Mouse (Mus musculus) cerebellum, postnatal 36 days (tissue): ENCODE measurements around the gene Krt24.
A peak's percentile ranks its signal among the peaks of the same experiment; 100 is the strongest.
"Not testable (repeated sequence)": the region's sequence is repeated elsewhere in the genome, so short reads cannot be mapped to it uniquely, and the experiment has no call there.

Experiments used
- DNase-seq, 2 experiments: peaks; one replicate each; pipeline ENCODE4 v3.0.0; 2021 to 2022; ENCODE audit warnings: mixed read lengths in 2 of 2

Gene Krt24

DNA sequence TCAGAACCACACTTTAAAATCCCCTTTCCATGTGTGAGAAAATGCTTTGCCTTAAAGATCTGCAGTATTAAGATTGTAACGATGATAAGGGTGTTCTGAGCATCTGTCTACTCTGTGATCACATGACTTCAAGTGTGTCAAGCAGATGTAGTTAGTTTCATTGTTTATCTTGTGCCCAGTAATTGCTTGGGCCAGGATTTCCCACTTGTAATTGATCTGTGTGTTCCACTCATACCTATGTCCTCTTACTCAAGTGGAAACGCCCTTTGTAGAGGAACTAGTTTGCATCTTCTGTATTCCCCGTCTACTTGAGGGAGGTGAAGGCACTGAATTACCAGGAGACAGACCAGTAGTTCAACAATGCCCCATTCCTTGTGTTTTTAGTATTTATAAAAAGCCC is 34.4 kb downstream of the Krt24 start:
- DNase-seq = no peak

DNA sequence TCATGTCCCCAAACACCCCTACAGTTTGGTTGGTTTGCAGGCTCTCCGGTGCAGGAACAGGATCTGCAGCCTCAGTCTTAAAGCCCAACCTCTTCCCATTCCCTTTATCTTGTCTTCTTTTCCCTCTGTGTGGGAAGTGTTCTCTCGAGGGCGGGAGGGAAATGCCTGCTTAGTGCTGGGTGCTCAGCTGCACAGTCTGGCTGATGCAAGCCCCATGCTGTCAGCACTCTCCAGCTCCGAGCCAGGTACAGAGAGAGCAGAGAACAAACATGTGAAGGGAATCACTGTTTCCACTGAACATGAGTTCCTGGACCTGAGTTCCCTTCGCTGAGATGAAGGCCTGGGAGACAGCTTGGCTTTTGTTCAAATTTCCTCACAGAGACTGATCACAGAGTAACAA is 34.8 kb downstream of the Krt24 start:
- peak in 1 of 2 experiments; percentile 33 for DNase-seq

DNA sequence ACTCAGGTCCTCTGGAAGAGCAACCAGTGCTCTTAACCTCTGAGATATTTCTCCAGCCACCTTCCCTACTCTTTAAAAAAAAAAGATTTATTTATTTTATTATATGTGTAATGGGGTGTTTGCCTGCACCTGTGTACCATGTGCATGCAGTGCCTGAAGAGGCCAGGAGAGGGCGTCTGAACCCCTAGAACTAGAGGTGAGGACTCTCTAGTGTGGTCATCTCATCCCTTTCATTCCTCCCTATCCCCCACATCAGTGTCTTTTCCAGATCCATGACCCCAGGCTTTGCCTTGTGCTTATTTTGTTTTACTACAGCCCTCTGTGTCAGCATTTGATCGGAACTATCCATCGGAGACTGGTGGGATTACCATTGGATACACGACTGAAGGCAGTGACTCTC is 35.9 kb downstream of the Krt24 start:
- peak; percentile 64 to 74 for DNase-seq

DNA sequence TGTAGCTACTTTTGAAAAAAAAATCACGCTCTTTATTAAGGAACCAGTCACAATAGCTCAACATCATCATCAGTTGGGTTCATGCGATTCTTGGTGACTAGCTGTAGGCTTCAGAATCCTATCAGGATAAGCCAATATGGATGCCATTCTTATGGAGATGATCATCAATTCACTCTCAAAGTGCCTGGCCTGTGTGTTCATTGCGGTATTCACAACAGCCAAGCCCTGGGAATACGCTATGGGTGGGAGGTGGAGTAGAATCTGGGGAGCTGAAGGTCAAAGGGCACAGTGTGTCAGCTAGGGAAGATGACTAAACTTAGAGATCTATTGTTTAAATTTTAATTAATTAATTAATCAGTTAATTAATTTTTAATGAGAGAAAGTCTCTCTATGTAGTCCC is 37.1 kb downstream of the Krt24 start:
- DNase-seq = no peak

DNA sequence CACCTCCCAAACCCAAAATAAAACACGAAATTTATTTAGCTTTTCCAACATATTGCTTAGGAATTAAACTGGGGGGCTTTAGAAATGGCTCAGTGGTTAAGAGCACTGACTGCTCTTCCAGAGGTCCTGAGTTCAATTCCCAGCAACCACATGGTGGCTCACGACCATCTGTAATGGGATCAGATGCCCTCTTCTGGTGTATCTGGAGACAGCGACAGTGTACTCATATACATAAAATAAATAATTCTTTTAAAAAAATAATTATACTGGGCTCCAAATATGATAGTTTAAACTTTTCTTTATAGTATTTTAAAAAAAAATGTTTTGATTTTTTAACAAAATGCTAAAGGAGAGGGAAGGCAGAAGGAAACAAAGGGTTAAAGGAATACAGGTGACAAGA is 40.5 kb downstream of the Krt24 start:
- DNase-seq = not testable (repeated sequence)

DNA sequence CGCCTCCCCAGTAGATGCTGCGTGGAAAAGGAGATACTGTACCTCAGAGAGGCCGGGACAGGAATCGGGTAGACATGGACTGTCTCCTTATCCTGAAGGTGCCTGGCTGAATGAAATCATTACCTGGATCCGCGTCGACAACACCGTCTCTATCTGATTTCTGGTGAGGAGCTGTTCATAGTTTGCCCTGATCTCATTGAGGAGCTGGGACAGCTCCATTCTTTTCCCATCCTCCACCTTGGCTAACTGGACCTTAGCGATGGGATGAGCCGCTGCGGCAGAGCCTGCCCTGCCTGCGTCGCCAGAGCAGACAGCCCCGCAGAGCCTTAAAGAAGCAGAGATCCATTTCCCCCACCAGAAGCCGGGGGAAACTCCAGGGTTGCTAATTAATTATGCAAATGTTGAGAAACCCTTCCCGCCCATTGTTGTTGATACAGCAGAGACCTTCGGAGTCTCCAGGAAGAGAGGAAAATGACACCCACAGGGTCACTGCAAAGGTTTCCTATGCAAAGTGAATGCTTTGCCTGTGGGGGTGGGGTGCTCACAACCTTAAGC is 41.2 kb downstream of the Krt24 start, which contains the start of gene Krt222:
Krt222 (minus strand) TSS at position 266 of the 555 bp plus-strand sequence.
- peak; percentile 71 to 75 for DNase-seq

DNA sequence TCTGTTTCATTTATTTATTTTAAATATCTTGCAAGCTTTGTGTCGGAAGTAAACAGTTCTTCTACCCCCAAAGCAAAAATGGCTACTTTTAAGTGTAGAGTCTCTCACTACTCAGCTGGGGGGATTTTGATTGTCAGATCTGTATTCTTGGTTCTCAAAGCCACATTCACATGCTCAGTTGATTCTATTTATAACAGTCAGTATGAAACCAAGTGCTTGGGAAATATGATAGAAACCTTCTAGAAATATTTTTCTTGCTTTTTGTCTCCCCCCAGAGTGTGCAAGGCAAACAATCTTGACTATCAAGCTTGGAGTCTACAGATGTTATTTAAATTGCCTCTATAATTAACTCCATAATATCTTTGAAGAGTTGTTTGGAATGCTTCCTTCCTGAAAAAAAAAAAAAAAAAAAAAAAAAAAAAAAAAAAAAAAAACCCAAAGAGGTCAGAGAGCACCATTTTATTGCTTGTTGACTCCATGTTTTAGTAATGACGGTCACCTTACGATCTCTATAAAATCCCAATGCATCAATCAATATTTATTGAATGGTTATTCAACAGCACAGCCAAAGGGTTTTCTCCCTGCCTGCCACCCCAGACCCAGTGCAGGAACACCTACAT is 41.8 kb downstream of the Krt24 start:
- no peak for DNase-seq

DNA sequence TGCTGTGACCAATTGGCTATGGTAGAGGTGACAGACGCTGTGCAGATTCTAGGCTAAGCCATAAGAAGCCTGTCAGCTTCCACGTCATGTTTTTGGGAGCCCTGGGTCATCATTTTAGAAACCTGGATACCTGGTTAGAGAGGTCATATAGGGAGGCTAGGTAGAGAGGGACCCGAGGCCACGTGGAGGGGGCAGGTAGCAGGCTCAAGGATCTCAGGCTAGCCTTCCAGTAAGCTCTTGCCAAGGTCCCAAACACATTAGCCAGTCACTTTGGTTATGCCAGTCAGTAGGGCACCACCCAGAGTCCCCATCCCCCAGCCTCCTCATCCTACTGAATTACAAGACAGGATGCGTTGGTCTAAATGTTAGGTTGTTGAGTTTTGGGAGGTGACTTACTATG is 43.0 kb downstream of the Krt24 start:
- DNase-seq = no peak

DNA sequence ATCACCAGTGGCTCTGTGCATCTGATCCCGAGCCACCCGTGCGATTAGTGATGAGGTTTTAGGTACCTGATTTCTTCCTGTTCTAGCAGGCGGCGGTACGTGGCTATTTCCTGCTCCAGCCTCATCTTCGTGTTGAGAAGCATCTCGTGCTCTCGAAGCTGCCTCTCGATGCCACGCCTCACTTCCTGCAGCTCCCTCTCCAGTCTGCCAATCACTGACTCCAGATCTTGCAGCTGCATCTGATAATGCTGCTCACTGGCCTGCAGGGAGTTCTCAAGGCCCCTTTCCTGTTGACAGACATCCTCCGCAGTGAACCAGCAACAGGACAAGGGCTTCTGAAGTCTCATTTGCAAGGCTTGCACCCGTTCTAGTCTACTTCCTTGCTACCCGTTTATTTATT is 46.6 kb downstream of the Krt24 start:
- DNase-seq = no peak

DNA sequence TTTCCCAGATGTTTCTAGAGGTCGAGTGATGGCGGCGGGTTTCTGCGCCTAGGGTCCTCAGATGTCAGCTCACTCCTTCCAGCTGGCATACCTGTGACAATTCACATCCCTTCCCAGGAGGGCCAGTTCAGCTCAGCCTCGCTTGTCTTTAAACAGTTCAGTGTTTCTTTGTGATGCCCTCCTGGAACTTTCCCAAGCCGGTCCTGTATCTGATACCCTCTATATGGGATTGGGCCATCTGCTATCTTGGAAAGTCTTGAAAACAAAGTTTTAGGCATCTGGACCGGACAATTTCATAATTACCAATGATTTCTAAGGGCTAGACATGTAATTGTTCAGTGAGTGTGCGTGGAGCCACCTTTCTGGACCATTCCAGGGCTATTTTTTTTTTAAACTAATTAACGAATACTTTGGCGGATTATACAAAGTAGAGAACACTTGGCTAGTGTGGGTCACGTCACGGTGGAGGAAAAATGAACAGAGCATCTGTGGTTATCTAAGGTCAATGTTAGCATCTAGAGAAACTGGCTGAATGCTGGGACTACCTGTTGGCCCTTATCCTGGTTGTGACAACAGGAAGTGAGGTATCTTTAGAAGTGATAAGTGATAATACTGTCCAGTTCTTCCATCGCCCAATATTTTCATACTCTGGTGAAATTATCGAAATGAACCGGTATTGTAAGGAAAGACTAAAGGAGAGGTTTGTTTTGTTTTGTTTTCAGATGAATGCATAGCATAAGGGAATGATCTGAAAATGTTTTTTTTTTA is 53.8 kb downstream of the Krt24 start:
- no peak for DNase-seq

DNA sequence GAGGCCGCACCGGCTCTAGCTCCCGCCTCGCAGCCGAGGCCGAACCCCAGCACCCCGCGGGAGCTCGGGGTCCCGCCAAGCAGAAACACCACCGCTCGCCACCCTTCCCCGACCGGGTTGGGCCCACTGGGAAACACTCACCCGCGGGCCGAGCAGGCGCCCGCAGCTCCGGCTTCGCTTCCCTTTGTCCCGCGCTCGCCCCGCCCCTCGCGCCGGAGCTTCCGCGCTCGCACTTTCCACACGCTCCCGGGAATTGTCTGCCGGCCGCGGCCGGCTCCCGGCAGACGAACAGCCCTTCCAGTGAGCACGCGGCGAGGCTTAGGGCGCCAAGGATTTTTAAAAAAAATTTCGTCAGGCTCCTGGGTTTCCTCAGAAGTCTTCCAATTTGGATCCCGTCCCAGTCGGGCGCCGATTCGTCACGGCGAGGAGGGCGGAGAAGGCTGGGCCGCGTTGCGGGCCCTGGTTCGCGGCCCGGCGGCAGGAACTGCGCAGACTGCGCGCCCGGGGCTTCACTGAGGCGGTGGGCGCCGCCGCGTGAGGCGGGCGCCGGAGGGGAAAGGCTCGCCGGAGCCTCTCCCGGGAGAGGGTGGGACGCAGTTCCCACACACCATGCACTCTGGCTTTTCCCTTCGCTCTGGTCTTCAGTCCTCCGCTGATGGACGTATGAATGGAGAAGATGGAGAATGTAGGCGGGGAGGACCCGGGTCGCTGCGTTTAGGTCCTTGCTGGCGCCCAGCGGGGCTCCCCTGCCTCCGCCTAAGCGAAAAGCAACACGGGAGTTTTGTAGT is 54.6 kb downstream of the Krt24 start, which contains the start of gene Smarce1:
Smarce1 (minus strand) TSS at position 757 of the 788 bp plus-strand sequence.
- peak; percentile 79 to 81 for DNase-seq
